Mouse (Mus musculus) heart, embryonic 10.5 days (tissue): ENCODE results near the gene Scaf11. TPM values are rescaled to one million over a fixed set of nuclear protein-coding genes. Genes with fewer than 3 reads are reported as not detected.

Experiments used
- DNase-seq: peaks from one replicate; pipeline ENCODE4 v3.0.0-alpha.2; 2017; ENCODE audit warnings: low spot score
- H3K27ac ChIP-seq: fragments of 300-500 bp; sonication (generic); 2 replicates; pipeline ENCODE4 v1.5.1; 2016; ENCODE audit warnings: mild to moderate bottlenecking
- H3K27me3 ChIP-seq: fragments of 300-500 bp; sonication (generic); 2 replicates; pipeline ENCODE4 v1.6.1; 2016; ENCODE audit warnings: mild to moderate bottlenecking; ENCODE audit not compliant: poor library complexity, insufficient read depth, severe bottlenecking
- H3K36me3 ChIP-seq: fragments of 300-500 bp; sonication (generic); 2 replicates; pipeline ENCODE4 v1.6.1; 2016; ENCODE audit warnings: mild to moderate bottlenecking, moderate library complexity
- H3K4me1 ChIP-seq: fragments of 300-500 bp; sonication (generic); 2 replicates; pipeline ENCODE4 v1.6.1; 2016; ENCODE audit warnings: mild to moderate bottlenecking
- H3K4me3 ChIP-seq: fragments of 300-500 bp; sonication (generic); 2 replicates; pipeline ENCODE4 v1.5.1; 2016; ENCODE audit warnings: mild to moderate bottlenecking, moderate library complexity
- H3K9me3 ChIP-seq: fragments of 300-500 bp; sonication (generic); 2 replicates; pipeline ENCODE4 v1.6.1; 2016; ENCODE audit warnings: mild to moderate bottlenecking, moderate library complexity
- WGBS: fragments of 180-500 bp; shearing (Covaris S2); methylation state at CpG from one replicate; pipeline ENCODE4 v1.1.7; 2016; 5-methylcytosine and 5-hydroxymethylcytosine counted together
- polyA plus RNA-seq: library from polyadenylated mRNA; unstranded; fragments of >200 nt; fragmentation: Nextera tagmentation; extraction: Ambion mirVana; gene quantifications from 2 replicates; pipeline ENCODE4 v1.2.1, GENCODE M21; 2016

The Scaf11 gene
- polyA plus RNA-seq, 1 experiment from 2014 or later = 93.0 TPM

DNA sequence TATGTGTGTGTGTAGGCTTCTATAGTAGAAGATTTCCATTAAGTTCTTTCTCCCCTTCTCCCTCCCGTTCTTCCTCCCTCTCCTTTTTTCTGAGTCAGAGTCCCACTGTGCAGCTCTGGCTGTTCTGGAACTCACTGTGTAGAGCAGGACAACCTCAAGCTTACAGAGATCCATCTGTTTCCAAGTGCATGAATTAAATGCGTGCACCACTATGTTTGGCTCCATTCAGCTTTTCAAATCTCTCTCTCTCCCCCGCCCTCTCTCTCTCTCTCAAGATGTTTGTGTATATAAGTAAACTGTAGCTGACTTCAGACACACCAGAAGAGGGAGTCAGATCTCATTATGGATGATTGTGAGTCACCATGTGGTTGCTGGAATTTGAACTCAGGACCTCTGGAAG, 20.2 kb upstream of the Scaf11 start:
- Histone ChIP-seq H3K27ac (no peak overlapping the region), H3K4me3 (no peak overlapping the region), H3K36me3 (no peaks in the 10 kb centered on the region), H3K9me3 (no peaks in the 10 kb centered on the region), H3K4me1 (no peaks in the 10 kb centered on the region), H3K27me3 (no peaks in the 10 kb centered on the region)
- 79% methylated on average over 3 of the region's 3 CpGs for WGBS
- DNase-seq = no peak

DNA sequence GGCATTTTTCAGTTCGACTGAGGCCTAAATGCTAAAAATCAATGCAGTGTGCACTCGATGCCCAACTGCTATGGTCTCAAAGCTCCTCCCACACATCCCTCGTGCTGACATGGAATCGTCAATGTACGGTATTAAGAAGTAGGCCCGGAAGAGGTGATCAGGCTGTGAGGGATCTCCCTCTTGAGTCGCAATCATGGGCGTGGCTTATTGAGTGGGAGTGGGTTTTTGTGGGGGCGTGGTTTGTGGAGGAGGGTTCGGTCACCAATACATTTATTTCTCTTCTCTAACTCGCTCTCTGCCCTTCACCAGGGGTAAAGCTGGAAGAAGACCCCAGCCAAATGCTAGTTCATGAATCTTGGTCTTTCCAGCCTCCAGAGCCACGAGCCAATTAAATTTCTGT, 17.4 kb upstream of the Scaf11 start:
- Histone ChIP-seq H3K27me3 (no peaks in the 10 kb centered on the region), H3K4me3 (no peak overlapping the region), H3K4me1 (no peaks in the 10 kb centered on the region; the same call in 1 of the 2 replicates), H3K27ac (no peak overlapping the region), H3K36me3 (no peaks in the 10 kb centered on the region), H3K9me3 (no peaks in the 10 kb centered on the region)
- 82% methylated on average over 12 of the region's 12 CpGs for WGBS
- no peak for DNase-seq

DNA sequence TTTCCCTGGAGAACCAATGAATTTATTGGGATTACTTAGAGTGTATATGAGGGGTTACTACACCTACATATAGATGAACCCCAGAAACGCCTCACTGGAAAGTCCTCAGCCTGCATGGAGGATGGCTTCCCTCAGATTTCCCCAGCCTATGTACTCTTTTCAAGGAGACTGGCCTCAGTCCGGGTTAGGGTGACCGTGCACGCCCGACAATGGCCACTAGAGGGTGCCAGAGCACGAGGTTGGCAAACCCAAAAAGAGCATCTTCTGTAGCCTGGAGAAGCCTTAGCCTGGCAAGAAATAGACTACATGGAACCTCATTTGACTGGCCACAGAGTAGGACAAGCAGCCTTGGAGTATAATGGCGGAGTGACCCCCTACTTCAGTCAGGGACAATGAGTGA, 15.7 kb upstream of the Scaf11 start:
- Histone ChIP-seq H3K36me3 (no peaks in the 10 kb centered on the region), H3K4me1 (no peaks in the 10 kb centered on the region; the same call in 1 of the 2 replicates), H3K9me3 (no peaks in the 10 kb centered on the region), H3K27ac (no peak overlapping the region), H3K27me3 (no peaks in the 10 kb centered on the region), H3K4me3 (no peak overlapping the region)
- WGBS = 9% methylated on average over 7 of the region's 7 CpGs
- DNase-seq = peak; percentile 90

DNA sequence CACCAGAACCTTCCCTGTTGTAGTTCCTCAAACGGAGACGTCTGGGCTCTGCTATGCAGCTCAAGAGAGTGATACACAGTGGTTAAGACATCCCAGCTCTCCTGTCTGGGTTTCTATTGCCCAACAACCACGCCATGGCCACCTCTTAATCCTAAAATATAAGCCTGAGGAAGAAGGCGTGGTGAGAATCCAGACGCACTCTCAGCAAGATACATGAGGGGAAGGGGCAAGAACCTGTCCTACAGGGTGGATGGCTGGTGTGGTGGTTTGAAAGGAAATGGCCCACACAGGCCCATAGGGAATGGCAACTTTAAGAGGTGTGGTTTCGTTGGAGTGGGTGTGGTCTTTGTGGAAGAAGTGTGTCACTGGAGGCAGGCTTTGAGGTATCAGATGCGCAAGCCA, 14.9 kb upstream of the Scaf11 start:
- no peak overlapping the region for H3K4me3 ChIP-seq
- H3K27ac ChIP-seq = no peak overlapping the region
- H3K4me1 ChIP-seq = no peaks in the 10 kb centered on the region; the same call in 1 of the 2 replicates
- H3K36me3 ChIP-seq = no peaks in the 10 kb centered on the region
- H3K27me3 ChIP-seq = no peaks in the 10 kb centered on the region
- H3K9me3 ChIP-seq = no peaks in the 10 kb centered on the region
- 85% methylated on average over 7 of the region's 7 CpGs for WGBS
- no peak for DNase-seq

DNA sequence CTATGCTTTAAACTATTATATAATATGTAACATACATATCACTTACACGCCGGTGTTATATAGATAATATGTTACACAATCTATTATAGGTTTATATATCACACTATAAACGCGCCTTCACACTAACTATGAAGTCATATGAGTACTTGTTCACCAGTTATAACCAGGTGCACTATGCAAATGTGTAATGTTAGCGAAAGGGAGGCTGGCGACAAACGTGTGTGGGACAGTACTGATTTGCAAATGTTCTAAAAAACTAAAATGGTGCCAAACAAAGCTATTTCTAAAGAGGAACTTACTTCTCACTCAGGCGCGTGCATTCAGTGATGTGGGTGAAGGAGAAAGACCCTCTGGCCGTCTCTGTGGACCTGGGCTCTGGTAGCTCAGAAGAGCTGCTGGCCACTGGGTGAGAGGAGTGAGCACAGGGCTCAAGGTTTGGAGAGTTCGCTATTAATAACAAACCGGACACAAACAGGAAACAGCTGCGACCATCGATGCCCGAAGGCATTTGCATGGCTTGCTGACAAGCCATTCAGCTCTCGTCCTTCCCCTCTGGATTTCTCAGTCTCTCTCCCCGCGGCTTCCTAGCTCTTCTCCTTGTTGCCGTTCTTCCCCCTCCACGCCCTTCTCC, 13.8 kb upstream of the Scaf11 start:
- Histone ChIP-seq H3K9me3 (no peaks in the 10 kb centered on the region), H3K4me1 (no peaks in the 10 kb centered on the region; the same call in 1 of the 2 replicates), H3K4me3 (no peak overlapping the region), H3K27ac (no peak overlapping the region), H3K36me3 (no peaks in the 10 kb centered on the region), H3K27me3 (no peaks in the 10 kb centered on the region)
- DNase-seq = no peak
- 71% methylated on average over 20 of the region's 20 CpGs for WGBS

DNA sequence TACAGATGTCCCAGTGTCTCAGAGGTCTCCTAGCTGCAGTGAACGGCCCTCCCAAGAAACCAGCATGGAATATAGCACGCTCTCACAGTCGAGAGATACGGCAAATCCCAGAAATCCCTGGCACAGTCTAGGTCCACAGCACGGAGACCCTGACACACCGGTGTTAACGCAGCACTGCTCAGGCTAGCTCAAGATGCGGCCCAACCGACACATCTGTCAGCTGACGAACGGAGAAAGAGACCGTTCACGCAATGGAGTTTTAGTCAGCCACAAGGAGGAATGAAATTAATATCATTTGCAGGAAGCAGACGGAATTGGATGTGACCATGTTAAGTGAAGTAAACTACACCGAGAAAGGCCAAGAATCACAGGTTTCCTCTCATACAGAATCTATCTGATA, 13.3 kb upstream of the Scaf11 start:
- Histone ChIP-seq H3K4me1 (no peaks in the 10 kb centered on the region; the same call in 1 of the 2 replicates), H3K27ac (no peak overlapping the region), H3K36me3 (no peaks in the 10 kb centered on the region), H3K9me3 (no peaks in the 10 kb centered on the region), H3K27me3 (no peaks in the 10 kb centered on the region), H3K4me3 (no peak overlapping the region)
- WGBS = 92% methylated on average over 15 of the region's 15 CpGs
- DNase-seq = no peak

DNA sequence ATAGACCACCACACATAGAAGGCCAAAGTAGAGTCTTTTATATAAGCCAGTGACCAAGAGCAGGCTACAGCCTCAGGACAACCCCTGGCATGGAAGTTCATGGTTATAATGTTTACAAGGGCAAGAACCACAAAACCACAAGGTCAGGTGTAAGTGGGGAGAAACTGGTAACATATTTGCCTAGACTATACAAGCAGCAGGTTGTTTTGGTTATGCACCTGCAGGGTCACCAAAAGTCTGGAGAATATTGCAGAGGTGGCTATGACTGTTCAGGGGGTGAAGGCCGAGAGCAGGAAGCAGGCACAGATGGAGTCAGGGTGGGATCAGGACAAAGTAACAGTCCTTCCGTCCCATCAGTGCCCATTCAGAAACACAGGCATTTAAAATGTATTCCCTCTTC, 7.7 kb upstream of the Scaf11 start:
- DNase-seq = no peak
- no peaks in the 10 kb centered on the region for H3K9me3 ChIP-seq
- no peak overlapping the region for H3K27ac ChIP-seq
- H3K27me3 ChIP-seq = no peaks in the 10 kb centered on the region
- H3K36me3 ChIP-seq = no peaks in the 10 kb centered on the region
- WGBS = 78% methylated on average over 2 of the region's 2 CpGs
- no peak overlapping the region for H3K4me3 ChIP-seq
- peaks cover 3% of the 10 kb centered on the region; the same call in 1 of the 2 replicates for H3K4me1 ChIP-seq

DNA sequence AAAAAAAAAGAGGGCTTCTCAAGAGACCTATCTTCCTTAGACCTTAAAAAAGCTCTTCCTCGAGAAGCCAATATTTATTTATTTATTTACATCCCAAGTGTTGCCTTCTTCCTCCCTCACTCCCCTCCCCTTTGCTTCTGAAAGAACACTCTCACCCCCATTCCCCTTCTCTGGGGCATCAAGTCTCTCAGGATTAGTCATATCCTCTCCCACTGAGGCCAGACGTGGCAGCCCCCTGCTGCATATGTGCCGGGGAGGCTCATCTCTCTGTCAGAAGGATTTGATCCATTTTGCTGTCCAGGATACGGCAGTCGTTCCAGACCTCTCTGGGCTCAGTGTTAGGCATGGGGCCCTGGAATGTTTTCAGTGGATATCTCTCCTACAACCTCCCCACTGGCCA, 7.2 kb upstream of the Scaf11 start:
- Histone ChIP-seq H3K36me3 (no peaks in the 10 kb centered on the region), H3K4me1 (peaks cover 3% of the 10 kb centered on the region; the same call in 1 of the 2 replicates), H3K9me3 (no peaks in the 10 kb centered on the region), H3K27ac (no peak overlapping the region), H3K27me3 (no peaks in the 10 kb centered on the region), H3K4me3 (no peak overlapping the region)
- DNase-seq = no peak
- 61% methylated on average over 5 of the region's 5 CpGs for WGBS

DNA sequence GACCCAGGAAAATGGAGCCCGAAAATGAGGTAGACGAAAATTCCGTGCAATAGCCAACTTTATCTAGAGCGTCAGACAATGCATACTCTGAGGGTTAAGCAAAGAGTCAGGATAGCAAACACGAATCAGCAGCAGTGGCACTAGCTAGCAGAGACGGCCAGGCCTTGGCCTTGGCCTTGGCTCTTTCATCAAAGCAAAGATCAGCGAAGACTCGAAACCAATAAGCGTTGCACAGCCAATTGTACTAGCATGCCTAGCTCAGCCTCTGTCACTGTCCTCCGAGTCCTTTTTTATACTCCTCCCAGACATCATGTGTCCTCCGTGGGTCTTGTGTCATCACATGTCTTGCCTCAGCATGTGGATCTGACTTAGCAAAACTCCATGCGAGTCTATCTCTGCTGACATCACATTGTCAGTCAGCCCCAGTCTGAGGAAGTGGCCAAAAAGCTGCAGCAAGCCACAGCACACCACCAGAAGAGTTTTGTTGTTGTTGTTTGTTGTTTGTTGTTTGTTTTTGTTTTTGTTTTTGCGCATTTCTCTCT, 5.8 kb upstream of the Scaf11 start:
- H3K27me3 ChIP-seq = no peaks in the 10 kb centered on the region
- WGBS = 89% methylated on average over 13 of the region's 13 CpGs
- H3K9me3 ChIP-seq = no peaks in the 10 kb centered on the region
- H3K4me3 ChIP-seq = no peak overlapping the region
- H3K27ac ChIP-seq = no peak overlapping the region
- H3K4me1 ChIP-seq = peaks cover 3% of the 10 kb centered on the region; the same call in 1 of the 2 replicates
- H3K36me3 ChIP-seq = no peaks in the 10 kb centered on the region
- DNase-seq = no peak

DNA sequence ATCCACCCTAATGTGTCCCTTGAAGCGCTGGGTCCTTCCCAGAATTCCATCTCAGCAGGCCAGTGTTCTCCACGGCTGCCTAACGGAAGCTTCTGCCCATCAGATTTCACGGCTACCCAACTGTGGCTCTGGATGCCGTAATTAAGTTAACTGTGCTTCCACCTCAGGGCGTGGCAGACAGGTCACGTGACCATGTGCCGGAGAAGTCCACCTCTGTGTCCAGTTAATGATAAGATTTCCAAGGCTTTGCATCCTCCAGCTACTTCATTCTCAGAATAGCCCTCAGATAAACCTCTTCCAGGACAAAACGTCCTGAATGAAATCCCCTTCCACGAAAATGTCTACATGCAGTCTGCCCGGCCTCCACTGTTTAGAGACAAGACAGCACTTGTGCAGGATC, 4.4 kb upstream of the Scaf11 start:
- Histone ChIP-seq H3K9me3 (no peaks in the 10 kb centered on the region), H3K27ac (no peak overlapping the region), H3K4me1 (peaks cover 3% of the 10 kb centered on the region; the same call in 1 of the 2 replicates), H3K27me3 (no peaks in the 10 kb centered on the region), H3K36me3 (no peaks in the 10 kb centered on the region), H3K4me3 (no peak overlapping the region)
- 59% methylated on average over 11 of the region's 11 CpGs for WGBS
- DNase-seq = no peak

DNA sequence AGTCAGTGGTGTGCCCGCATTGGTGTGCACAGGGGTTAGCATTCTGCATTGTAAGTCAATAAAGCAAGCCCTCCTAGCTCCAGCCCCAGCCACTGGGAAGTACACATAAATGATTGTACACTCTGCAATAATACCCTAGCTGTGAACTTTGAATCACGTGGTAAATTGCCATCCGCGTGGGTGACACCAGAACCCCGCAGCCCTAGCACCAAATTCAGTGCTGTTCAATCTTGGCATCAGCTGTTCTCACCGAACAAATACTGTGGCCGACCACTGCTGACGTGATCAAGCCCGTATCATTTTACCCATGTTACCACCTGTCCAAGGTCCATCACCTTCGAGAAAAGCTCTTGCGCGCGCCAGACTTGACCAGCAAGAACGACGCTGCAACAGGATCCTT, 3.2 kb upstream of the Scaf11 start:
- DNase-seq = no peak
- Histone ChIP-seq H3K27ac (no peak overlapping the region), H3K4me1 (peaks cover 3% of the 10 kb centered on the region; the same call in 1 of the 2 replicates), H3K9me3 (no peaks in the 10 kb centered on the region), H3K4me3 (no peak overlapping the region), H3K36me3 (no peaks in the 10 kb centered on the region), H3K27me3 (no peaks in the 10 kb centered on the region)
- WGBS = 95% methylated on average over 15 of the region's 15 CpGs

DNA sequence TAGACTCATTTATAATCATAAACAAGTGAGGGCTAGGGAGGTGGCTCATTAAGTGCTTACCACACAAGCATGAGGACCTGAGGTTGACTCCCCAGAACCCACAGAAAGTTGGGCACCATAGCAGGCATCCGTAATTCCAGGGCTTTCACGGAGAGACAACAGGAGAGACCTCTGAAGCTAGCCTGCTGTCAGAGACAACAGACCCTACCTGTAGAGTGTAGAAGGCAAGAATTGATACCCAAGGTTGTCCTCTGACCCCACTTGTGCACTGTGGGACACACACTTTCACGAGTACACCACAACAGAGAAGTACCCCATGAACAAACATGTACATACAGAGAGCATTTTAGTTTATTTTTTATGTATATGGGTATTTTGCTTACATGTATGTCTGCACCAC, 2.0 kb upstream of the Scaf11 start:
- WGBS = 82% methylated on average over 3 of the region's 3 CpGs
- Histone ChIP-seq H3K27me3 (no peaks in the 10 kb centered on the region), H3K27ac (no peak overlapping the region), H3K36me3 (peaks cover 7% of the 10 kb centered on the region; the same call in 1 of the 2 replicates), H3K4me3 (no peak overlapping the region), H3K4me1 (peaks cover 10% of the 10 kb centered on the region; the same call in 1 of the 2 replicates), H3K9me3 (no peaks in the 10 kb centered on the region)
- DNase-seq = no peak

DNA sequence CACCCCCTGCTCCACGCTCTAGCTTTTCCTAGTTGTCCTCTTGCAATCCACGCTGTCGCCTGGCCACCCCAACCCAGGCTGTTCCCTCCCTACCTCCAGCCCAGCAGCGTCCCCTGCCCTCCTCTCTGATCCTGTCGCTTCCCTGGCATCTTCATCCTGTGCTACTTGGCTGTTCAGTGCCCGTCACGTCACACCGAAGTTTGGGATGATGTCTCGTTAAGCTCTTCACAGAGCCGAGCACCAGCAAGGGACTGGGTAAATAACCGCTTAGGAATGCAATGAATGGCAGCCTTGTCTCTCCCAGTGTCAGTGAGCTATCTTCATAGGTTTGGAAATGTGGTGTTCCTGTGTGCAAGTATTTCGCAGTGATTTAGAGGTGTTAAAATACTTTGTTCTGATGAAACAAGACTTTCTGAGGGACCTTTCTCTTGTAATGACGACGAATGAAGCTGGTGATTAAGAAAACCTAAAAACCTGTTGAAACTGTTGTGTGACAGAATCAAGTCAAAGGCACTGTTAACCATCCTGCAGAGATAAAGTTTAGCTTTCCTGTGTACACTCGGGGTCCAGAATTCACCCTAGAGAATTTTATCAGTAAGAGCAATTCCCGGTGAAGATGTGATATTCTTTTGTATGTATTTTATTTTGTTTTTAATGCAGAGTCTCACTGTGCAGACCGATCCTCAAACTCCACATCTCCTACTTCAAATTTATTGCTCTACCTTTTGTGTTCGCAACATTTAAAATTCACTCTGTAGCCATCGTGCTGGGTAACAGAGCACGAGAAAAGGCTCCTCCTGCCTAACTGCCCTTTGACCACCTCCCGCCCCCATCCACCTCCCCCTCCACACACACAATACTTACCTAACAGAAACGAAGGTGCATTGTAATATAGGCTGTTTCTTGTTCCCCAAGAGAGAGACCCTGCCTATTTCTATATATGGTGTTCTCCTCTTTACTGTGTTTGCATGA, 1.2 kb upstream of the Scaf11 start:
- peak; percentile 87 for DNase-seq
- Histone ChIP-seq H3K27ac (peak overlapping the region; percentile 99), H3K9me3 (no peaks in the 10 kb centered on the region), H3K4me3 (peak overlapping the region; percentile 91), H3K27me3 (no peaks in the 10 kb centered on the region), H3K36me3 (peaks cover 7% of the 10 kb centered on the region; the same call in 1 of the 2 replicates), H3K4me1 (peaks cover 10% of the 10 kb centered on the region; the same call in 1 of the 2 replicates)
- 14% methylated on average over 22 of the region's 22 CpGs for WGBS
